Mouse (Mus musculus): ENCODE results near the gene Sirpa. TPM values are rescaled to one million over a fixed set of nuclear protein-coding genes. Genes with fewer than 3 reads are reported as not detected.

Gene Sirpa
- polyA plus RNA-seq, 1 experiment from 2014 or later: 17.6 TPM

GRCm38 (mm10) chr2:129585904-129586514 is 6.6 kb upstream of the Sirpa start:
- H3K36me3 ChIP-seq: no peaks in the 10 kb centered on the region
- H3K4me1 ChIP-seq: peaks cover 5% of the 10 kb centered on the region; the same call in 1 of the 2 replicates
- H3K9me3 ChIP-seq: no peaks in the 10 kb centered on the region
- H3K27ac ChIP-seq (replicated peaks): no peak overlapping the region
- WGBS: 71% methylated on average over 11 of the region's 11 CpGs
- no peaks in the 10 kb centered on the region for H3K27me3 ChIP-seq (replicated peaks)
- no peak overlapping the region for H3K4me2 ChIP-seq
- no peak for ATAC-seq (ENCODE audit: extremely low read depth, insufficient number of reproducible peaks, low FRiP score, low TSS enrichment)
- H3K4me3 ChIP-seq: no peak overlapping the region
- H3K9ac ChIP-seq: no peak overlapping the region

GRCm38 (mm10) chr2:129587241-129587640 is 5.4 kb upstream of the Sirpa start:
- Histone ChIP-seq H3K4me3 (no peak overlapping the region), H3K4me1 (peaks cover 13% of the 10 kb centered on the region), H3K36me3 (no peaks in the 10 kb centered on the region), H3K4me2 (no peak overlapping the region), H3K9me3 (no peaks in the 10 kb centered on the region), H3K9ac (no peak overlapping the region), H3K27ac (replicated peaks) (no peak overlapping the region), H3K27me3 (replicated peaks) (no peaks in the 10 kb centered on the region)
- 55% methylated on average over 3 of the region's 3 CpGs for WGBS
- no peak for ATAC-seq (ENCODE audit: extremely low read depth, insufficient number of reproducible peaks, low FRiP score, low TSS enrichment)

- H3K27ac ChIP-seq (replicated peaks): no peak overlapping the region
- no peak overlapping the region for H3K4me2 ChIP-seq
- H3K9ac ChIP-seq: no peak overlapping the region
- H3K27me3 ChIP-seq (replicated peaks): no peaks in the 10 kb centered on the region
- no peaks in the 10 kb centered on the region for H3K36me3 ChIP-seq
- 33% methylated on average over 7 of the region's 7 CpGs for WGBS
- H3K4me1 ChIP-seq: peaks cover 11% of the 10 kb centered on the region
- H3K9me3 ChIP-seq: no peaks in the 10 kb centered on the region
- ATAC-seq (ENCODE audit: extremely low read depth, insufficient number of reproducible peaks, low FRiP score, low TSS enrichment): no peak
- no peak overlapping the region for H3K4me3 ChIP-seq
Measured at GRCm38 (mm10) chr2:129587825-129588251, 4.8 kb upstream of the Sirpa start.

GRCm38 (mm10) chr2:129591897-129592296 is 738 bp upstream of the Sirpa start:
- peak overlapping the region; percentile 92 for H3K9ac ChIP-seq
- no peaks in the 10 kb centered on the region for H3K27me3 ChIP-seq (replicated peaks)
- 80% methylated on average over 4 of the region's 4 CpGs for WGBS
- H3K9me3 ChIP-seq: no peaks in the 10 kb centered on the region
- no peaks in the 10 kb centered on the region for H3K36me3 ChIP-seq
- peak overlapping the region; percentile 90 for H3K4me2 ChIP-seq
- H3K27ac ChIP-seq (replicated peaks): peak overlapping the region; percentile 96
- peak overlapping the region; percentile 85 for H3K4me3 ChIP-seq
- H3K4me1 ChIP-seq: peaks cover 40% of the 10 kb centered on the region
- ATAC-seq (ENCODE audit: extremely low read depth, insufficient number of reproducible peaks, low FRiP score, low TSS enrichment): no peak

- Histone ChIP-seq H3K4me1 (peaks cover 54% of the 10 kb centered on the region), H3K36me3 (no peaks in the 10 kb centered on the region), H3K4me3 (peak overlapping the region; percentile 85), H3K9me3 (no peaks in the 10 kb centered on the region), H3K4me2 (peak overlapping the region; percentile 90), H3K27ac (replicated peaks) (peak overlapping the region; percentile 96), H3K27me3 (replicated peaks) (no peaks in the 10 kb centered on the region), H3K9ac (peak overlapping the region; percentile 92)
- peak; percentile 64; the same call in 1 of the 2 replicates for ATAC-seq (ENCODE audit: extremely low read depth, insufficient number of reproducible peaks, low FRiP score, low TSS enrichment)
- 1% methylated on average over 37 of the region's 77 CpGs for WGBS
Measured at GRCm38 (mm10) chr2:129593141-129593875, 673 bp downstream of the Sirpa start.

- ATAC-seq (ENCODE audit: extremely low read depth, insufficient number of reproducible peaks, low FRiP score, low TSS enrichment): no peak
- peak overlapping the region; percentile 90 for H3K4me2 ChIP-seq
- no peaks in the 10 kb centered on the region for H3K27me3 ChIP-seq (replicated peaks)
- WGBS: 8% methylated on average over 13 of the region's 13 CpGs
- H3K27ac ChIP-seq (replicated peaks): peak overlapping the region; percentile 96
- H3K9me3 ChIP-seq: no peaks in the 10 kb centered on the region
- no peaks in the 10 kb centered on the region for H3K36me3 ChIP-seq
- peak overlapping the region; percentile 85 for H3K4me3 ChIP-seq
- peak overlapping the region; percentile 92 for H3K9ac ChIP-seq
- H3K4me1 ChIP-seq: peaks cover 60% of the 10 kb centered on the region
Measured at GRCm38 (mm10) chr2:129593876-129594421, 1.3 kb downstream of the Sirpa start.

GRCm38 (mm10) chr2:129594569-129594968 is 1.9 kb downstream of the Sirpa start:
- no peaks in the 10 kb centered on the region for H3K36me3 ChIP-seq
- 74% methylated on average over 4 of the region's 4 CpGs for WGBS
- H3K4me2 ChIP-seq: peak overlapping the region; percentile 90
- H3K4me3 ChIP-seq: peak overlapping the region; percentile 85
- H3K4me1 ChIP-seq: peaks cover 67% of the 10 kb centered on the region
- H3K9me3 ChIP-seq: no peaks in the 10 kb centered on the region
- H3K27me3 ChIP-seq (replicated peaks): no peaks in the 10 kb centered on the region
- H3K9ac ChIP-seq: peak overlapping the region; percentile 92
- no peak for ATAC-seq (ENCODE audit: extremely low read depth, insufficient number of reproducible peaks, low FRiP score, low TSS enrichment)
- no peak overlapping the region for H3K27ac ChIP-seq (replicated peaks)

- 66% methylated on average over 4 of the region's 4 CpGs for WGBS
- no peaks in the 10 kb centered on the region for H3K27me3 ChIP-seq (replicated peaks)
- H3K4me1 ChIP-seq: peaks cover 73% of the 10 kb centered on the region
- H3K36me3 ChIP-seq: no peaks in the 10 kb centered on the region
- ATAC-seq (ENCODE audit: extremely low read depth, insufficient number of reproducible peaks, low FRiP score, low TSS enrichment): no peak
- H3K4me2 ChIP-seq: no peak overlapping the region; the same call in 1 of the 2 replicates
- 0 out of 2 replicates have a peak overlapping the region, but pooled peaks have one; percentile 9 for H3K27ac ChIP-seq (replicated peaks)
- H3K9ac ChIP-seq: peak overlapping the region; percentile 92; the same call in 1 of the 2 replicates
- H3K9me3 ChIP-seq: no peaks in the 10 kb centered on the region
- no peak overlapping the region for H3K4me3 ChIP-seq
Measured at GRCm38 (mm10) chr2:129595206-129595605, 2.6 kb downstream of the Sirpa start.

- Histone ChIP-seq H3K9ac (no peak overlapping the region), H3K9me3 (no peaks in the 10 kb centered on the region), H3K4me1 (peaks cover 77% of the 10 kb centered on the region), H3K36me3 (no peaks in the 10 kb centered on the region), H3K4me2 (no peak overlapping the region; the same call in 1 of the 2 replicates), H3K4me3 (no peak overlapping the region), H3K27ac (replicated peaks) (0 out of 2 replicates have a peak overlapping the region, but pooled peaks have one; percentile 9), H3K27me3 (replicated peaks) (no peaks in the 10 kb centered on the region)
- no peak for ATAC-seq (ENCODE audit: extremely low read depth, insufficient number of reproducible peaks, low FRiP score, low TSS enrichment)
- WGBS: 39% methylated on average over 7 of the region's 7 CpGs
Measured at GRCm38 (mm10) chr2:129595661-129596209, 3.1 kb downstream of the Sirpa start.

- ATAC-seq (ENCODE audit: extremely low read depth, insufficient number of reproducible peaks, low FRiP score, low TSS enrichment): no peak
- Histone ChIP-seq H3K9me3 (no peaks in the 10 kb centered on the region), H3K4me3 (no peak overlapping the region), H3K27ac (replicated peaks) (no peak overlapping the region), H3K4me1 (peaks cover 82% of the 10 kb centered on the region), H3K4me2 (no peak overlapping the region), H3K36me3 (no peaks in the 10 kb centered on the region), H3K9ac (no peak overlapping the region), H3K27me3 (replicated peaks) (no peaks in the 10 kb centered on the region)
- WGBS: 81% methylated on average over 15 of the region's 15 CpGs
Measured at GRCm38 (mm10) chr2:129596555-129597172, 4.0 kb downstream of the Sirpa start.

GRCm38 (mm10) chr2:129597581-129597980 is 4.9 kb downstream of the Sirpa start:
- H3K27me3 ChIP-seq (replicated peaks): no peaks in the 10 kb centered on the region
- ATAC-seq (ENCODE audit: extremely low read depth, insufficient number of reproducible peaks, low FRiP score, low TSS enrichment): no peak
- WGBS: 47% methylated on average over 1 of the region's 1 CpGs
- H3K27ac ChIP-seq (replicated peaks): no peak overlapping the region
- no peak overlapping the region for H3K4me2 ChIP-seq
- H3K4me1 ChIP-seq: peaks cover 74% of the 10 kb centered on the region
- 0 out of 2 replicates have a peak overlapping the region, but pooled peaks have one; percentile 12 for H3K9ac ChIP-seq
- H3K9me3 ChIP-seq: no peaks in the 10 kb centered on the region
- H3K36me3 ChIP-seq: no peaks in the 10 kb centered on the region
- no peak overlapping the region for H3K4me3 ChIP-seq
